In the genomic region with DNA sequence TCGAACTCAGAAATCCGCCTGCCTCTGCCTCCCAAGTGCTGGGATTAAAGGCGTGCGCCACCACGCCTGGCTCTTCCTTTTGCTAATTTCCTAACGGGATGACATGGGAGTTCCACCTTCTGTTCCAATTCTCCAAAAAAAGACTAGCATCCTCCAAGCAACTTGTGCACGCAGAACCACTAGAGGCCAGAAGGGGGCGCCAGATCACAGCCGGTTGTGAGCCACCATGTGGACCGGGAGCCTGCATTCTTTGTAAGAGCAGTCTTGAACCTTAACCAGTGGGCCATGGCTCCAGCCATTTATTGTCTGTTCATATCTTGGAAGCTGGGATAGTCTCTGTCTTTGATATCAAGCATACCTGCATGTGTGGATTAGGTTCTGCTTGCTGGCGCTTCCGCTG, we compare ENCODE assay signal across 8 mouse cellular contexts. TPM values are rescaled to one million over a fixed set of nuclear protein-coding genes. Genes with fewer than 3 reads are reported as not detected.
DNase-seq lines count a peak whose midpoint lies in the region; ATAC-seq and TF ChIP-seq lines count a peak whose summit lies in the region.

No protein-coding gene starts in this region.

- no peak overlapping the region for H3K27ac ChIP-seq in forebrain, embryonic 14.5 days (ENCODE audit: low read depth, low read length)
- no peak overlapping the region for H3K27ac ChIP-seq in forebrain, embryonic 12.5 days
- no peak overlapping the region for H3K27ac ChIP-seq in layer of hippocampus, adult 2 months

- TF ChIP-seq CTCF in layer of hippocampus, adult 2 months (conservative IDR thresholded peaks at IDR 0.05): peak; percentile 90

- no peak overlapping the region for H3K9ac ChIP-seq in forebrain, embryonic 14.5 days (ENCODE audit: low read length)
- no peak overlapping the region for H3K9ac ChIP-seq in forebrain, embryonic 12.5 days

- peaks cover 76% of the 10 kb centered on the region for H3K27me3 ChIP-seq in forebrain, embryonic 14.5 days (replicated peaks; ENCODE audit: control insufficient read depth, insufficient read depth, low read length)
- H3K27me3 ChIP-seq in forebrain, embryonic 12.5 days: peaks cover 94% of the 10 kb centered on the region

- peak; percentile 77 for DNase-seq in forebrain, embryonic 14.5 days (ENCODE audit: low spot score)
- DNase-seq in R1 (ENCODE audit: low read depth, low spot score): peak; percentile 91
- DNase-seq in cerebellum, postnatal 25 days: peak; percentile 91 to 93
- peak; percentile 16 to 49 for DNase-seq in heart, adult 9 months (ENCODE audit: low spot score in 2 of 2)
- DNase-seq in layer of hippocampus, adult 2 months (ENCODE audit: low spot score in 2 of 2): peak; percentile 81 to 87
- DNase-seq in lung, postnatal 14 days: peak; percentile 86
- peak; percentile 25 to 36 for DNase-seq in spleen, postnatal 36 days (ENCODE audit: low spot score in 2 of 2)

- no peaks in the 10 kb centered on the region for H3K9me3 ChIP-seq in forebrain, embryonic 14.5 days (replicated peaks; ENCODE audit: control insufficient read depth, low read length)
- no peaks in the 10 kb centered on the region for H3K9me3 ChIP-seq in forebrain, embryonic 12.5 days

- no peak overlapping the region for H3K4me2 ChIP-seq in forebrain, embryonic 14.5 days (ENCODE audit: low read length)
- H3K4me2 ChIP-seq in forebrain, embryonic 12.5 days: no peak overlapping the region

- peaks cover 10% of the 10 kb centered on the region; the same call in 1 of the 2 replicates for H3K4me1 ChIP-seq in forebrain, embryonic 14.5 days (ENCODE audit: control insufficient read depth, insufficient read depth, low read length)
- peaks cover 19% of the 10 kb centered on the region for H3K4me1 ChIP-seq in forebrain, embryonic 12.5 days

- H3K36me3 ChIP-seq in forebrain, embryonic 14.5 days (ENCODE audit: control insufficient read depth, insufficient read depth, low read length): 0 out of 2 replicates have a peak, but pooled peaks cover under 1% of the 10 kb centered on the region
- H3K36me3 ChIP-seq in forebrain, embryonic 12.5 days (replicated peaks): no peaks in the 10 kb centered on the region

- H3K4me3 ChIP-seq in forebrain, embryonic 14.5 days (ENCODE audit: low read depth, low read length): no peak overlapping the region
- no peak overlapping the region for H3K4me3 ChIP-seq in forebrain, embryonic 12.5 days (replicated peaks)
- no peak overlapping the region for H3K4me3 ChIP-seq in layer of hippocampus, adult 2 months

- no peak for ATAC-seq in forebrain, embryonic 14.5 days
- no peak for ATAC-seq in forebrain, embryonic 12.5 days (ENCODE audit: low FRiP score)

- WGBS in forebrain, embryonic 14.5 days: 18% methylated on average over 12 of the region's 12 CpGs
- WGBS in forebrain, embryonic 12.5 days: 18% methylated on average over 12 of the region's 12 CpGs

RNA-seq across cellular contexts. Expression of gene Amn, which starts 1.5 kb away (rescaled TPM):
- 1.9 and 2.9 TPM in 2 replicates for polyA plus RNA-seq in forebrain, embryonic 14.5 days (2014; fragmentation: Nextera tagmentation; extraction: Ambion mirVana)
- polyA plus RNA-seq in forebrain, embryonic 12.5 days (2016; fragmentation: Nextera tagmentation; extraction: Ambion mirVana): 0.63 and 0.95 TPM in 2 replicates
- total RNA-seq in layer of hippocampus, adult 2 months (2021): 1 to 10 TPM; 4.7 to 5.4 TPM

Comparison
In these comparisons a context has a peak if more than half of its experiments do, and no peak if none do; other contexts are left out.
1. DNase-seq: peak in every context shown above with its lines; median percentile 92 in cerebellum, postnatal 25 days; 91 in R1; 86 in lung, postnatal 14 days; 84 in layer of hippocampus, adult 2 months; 77 in forebrain, embryonic 14.5 days; 32 in heart, adult 9 months; 30 in spleen, postnatal 36 days.